Mouse (Mus musculus) midbrain, embryonic 15.5 days (tissue): ENCODE data around the gene Appl1. TPM values are rescaled to one million over a fixed set of nuclear protein-coding genes. Genes with fewer than 3 reads are reported as not detected.

Experiments used
- ATAC-seq: fragments of 200-750 bp; cut with Nextera tagmentation; replicated peaks from 2 replicates; pipeline ENCODE4 v1.8.0; 2017; ENCODE audit warnings: moderate TSS enrichment
- H3K27ac ChIP-seq: fragments of 300-500 bp; sonication (generic); 2 replicates; pipeline ENCODE4 v1.5.1; 2015; ENCODE audit warnings: mild to moderate bottlenecking, inconsistent platforms
- H3K27me3 ChIP-seq: fragments of 300-500 bp; sonication (generic); replicated peaks from 2 replicates; pipeline ENCODE4 v1.6.1; 2015; ENCODE audit warnings: inconsistent platforms
- H3K36me3 ChIP-seq: fragments of 300-500 bp; sonication (generic); replicated peaks from 2 replicates; pipeline ENCODE4 v1.6.1; 2015; ENCODE audit warnings: inconsistent platforms
- H3K4me1 ChIP-seq: fragments of 300-500 bp; sonication (generic); 2 replicates; pipeline ENCODE4 v1.6.1; 2015; ENCODE audit warnings: inconsistent platforms
- H3K4me2 ChIP-seq: fragments of 300-500 bp; sonication (generic); 2 replicates; pipeline ENCODE4 v1.6.1; 2015; ENCODE audit warnings: inconsistent platforms, mild to moderate bottlenecking, moderate library complexity
- H3K4me3 ChIP-seq: fragments of 300-500 bp; sonication (generic); 2 replicates; pipeline ENCODE4 v1.5.1; 2015; ENCODE audit warnings: mild to moderate bottlenecking, inconsistent platforms
- H3K9ac ChIP-seq: fragments of 300-500 bp; sonication (generic); 2 replicates; pipeline ENCODE4 v1.6.1; 2015; ENCODE audit warnings: mild to moderate bottlenecking, inconsistent platforms
- H3K9me3 ChIP-seq: fragments of 300-500 bp; sonication (generic); 2 replicates; pipeline ENCODE4 v1.6.1; 2016; ENCODE audit warnings: inconsistent platforms
- WGBS: fragments of 180-500 bp; shearing (Covaris S2); methylation state at CpG from one replicate; pipeline ENCODE4 v1.1.7; 2015; ENCODE audit warnings: mixed read lengths; 5-methylcytosine and 5-hydroxymethylcytosine counted together
- polyA plus RNA-seq: library from polyadenylated mRNA; unstranded; fragments of >200 nt; fragmentation: Nextera tagmentation; extraction: Ambion mirVana; gene quantifications from 2 replicates; pipeline ENCODE4 v1.2.1, GENCODE M21; 2015

Gene Appl1
- polyA plus RNA-seq, 1 experiment from 2014 or later: 55.8 TPM

DNA sequence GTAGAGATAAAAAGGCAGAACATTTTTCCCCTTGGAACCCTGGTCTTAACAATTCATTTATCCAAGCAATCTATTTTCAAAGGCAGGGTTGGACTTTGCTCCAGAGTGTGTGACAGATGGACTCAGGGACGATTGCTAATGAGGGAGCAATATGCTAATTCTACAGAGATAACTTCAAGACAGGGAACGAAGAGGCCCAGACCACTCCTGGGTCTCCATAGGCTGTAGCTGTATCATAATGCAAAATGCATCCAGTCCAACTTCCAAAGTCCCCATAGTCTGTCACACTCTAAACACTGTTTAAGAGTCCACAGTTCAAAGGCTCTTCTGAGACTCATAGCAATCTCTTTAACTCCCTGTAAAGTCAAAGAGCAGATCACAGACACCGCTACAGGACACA lies 83.8 kb downstream of the Appl1 start:
- H3K36me3 ChIP-seq: no peaks in the 10 kb centered on the region
- H3K27me3 ChIP-seq: no peaks in the 10 kb centered on the region
- WGBS: 37% methylated on average over 3 of the region's 3 CpGs
- H3K4me2 ChIP-seq: no peak overlapping the region
- H3K4me3 ChIP-seq: no peak overlapping the region
- H3K27ac ChIP-seq: no peak overlapping the region
- no peaks in the 10 kb centered on the region for H3K4me1 ChIP-seq
- ATAC-seq: no peak
- no peak overlapping the region for H3K9ac ChIP-seq
- H3K9me3 ChIP-seq: no peaks in the 10 kb centered on the region

DNA sequence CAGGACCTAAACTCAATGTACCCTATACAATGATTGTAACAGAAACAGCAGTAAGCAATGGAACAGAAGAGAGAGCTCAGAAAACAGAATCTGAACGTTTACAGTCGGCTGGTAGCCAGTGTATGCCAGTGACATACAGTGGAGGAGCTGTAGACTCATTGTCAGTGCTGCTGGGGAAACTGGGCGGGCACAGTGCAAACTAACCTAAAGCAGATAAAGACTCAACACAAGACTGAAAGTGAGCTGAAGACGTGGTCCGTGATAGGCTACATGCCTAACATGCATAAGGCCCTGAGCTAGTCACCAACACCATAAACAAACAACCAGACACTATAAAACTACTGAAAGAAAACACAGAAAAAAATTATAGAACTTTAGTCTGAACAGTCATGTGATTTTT lies 89.3 kb downstream of the Appl1 start:
- H3K4me1 ChIP-seq: no peaks in the 10 kb centered on the region
- H3K9me3 ChIP-seq: no peaks in the 10 kb centered on the region
- H3K4me2 ChIP-seq: no peak overlapping the region
- no peaks in the 10 kb centered on the region for H3K27me3 ChIP-seq
- no peak for ATAC-seq
- 90% methylated on average over 5 of the region's 5 CpGs for WGBS
- H3K36me3 ChIP-seq: no peaks in the 10 kb centered on the region
- H3K4me3 ChIP-seq: no peak overlapping the region
- no peak overlapping the region for H3K9ac ChIP-seq
- H3K27ac ChIP-seq: no peak overlapping the region

DNA sequence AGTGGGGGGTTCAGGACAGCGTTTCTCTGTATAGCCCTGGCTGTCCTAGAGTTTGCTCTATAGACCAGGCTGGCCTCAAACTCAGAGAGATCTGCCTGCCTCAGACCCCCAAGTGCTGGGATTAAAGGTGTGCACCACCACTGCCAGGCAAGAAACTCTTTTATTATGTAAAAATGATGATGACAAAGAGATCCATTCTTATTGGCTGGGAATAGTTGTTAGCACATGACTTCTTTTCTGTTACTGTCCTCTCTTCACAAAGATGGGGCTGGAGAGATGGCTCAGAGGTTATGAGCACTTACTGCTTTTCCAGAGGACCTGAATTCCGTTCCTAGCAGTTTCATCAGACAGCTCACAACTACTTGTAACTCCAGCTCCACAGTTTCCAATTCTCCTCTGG lies 91.1 kb downstream of the Appl1 start:
- Histone ChIP-seq H3K27ac (no peak overlapping the region), H3K27me3 (no peaks in the 10 kb centered on the region), H3K4me3 (no peak overlapping the region), H3K4me1 (no peaks in the 10 kb centered on the region), H3K36me3 (no peaks in the 10 kb centered on the region), H3K9me3 (no peaks in the 10 kb centered on the region), H3K4me2 (no peak overlapping the region), H3K9ac (no peak overlapping the region)
- ATAC-seq: no peak
- 77% methylated on average over 2 of the region's 2 CpGs for WGBS

DNA sequence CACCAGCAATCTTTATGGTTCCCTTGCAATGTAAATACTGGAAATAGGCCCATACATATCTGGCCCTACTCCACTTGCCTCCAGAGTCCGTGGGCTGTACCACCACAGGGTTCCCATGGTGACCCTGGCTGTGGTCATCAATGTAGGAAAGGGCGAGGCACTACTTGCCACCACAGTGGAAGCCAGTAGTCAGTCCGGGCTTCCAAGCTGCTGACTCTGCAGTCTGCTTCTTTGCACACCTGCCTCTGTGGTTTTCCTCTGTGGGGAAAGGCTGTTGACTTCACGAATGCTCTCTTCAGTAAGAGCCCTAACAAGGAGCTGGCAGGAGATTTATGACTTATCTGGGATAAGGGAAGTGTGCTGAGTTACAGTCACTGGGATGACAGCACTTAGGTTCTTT lies 92.3 kb downstream of the Appl1 start:
- no peak for ATAC-seq
- H3K4me1 ChIP-seq: no peaks in the 10 kb centered on the region
- no peak overlapping the region for H3K4me2 ChIP-seq
- no peak overlapping the region for H3K9ac ChIP-seq
- H3K36me3 ChIP-seq: no peaks in the 10 kb centered on the region
- no peak overlapping the region for H3K4me3 ChIP-seq
- no peak overlapping the region for H3K27ac ChIP-seq
- no peaks in the 10 kb centered on the region for H3K27me3 ChIP-seq
- WGBS: 83% methylated on average over 4 of the region's 4 CpGs
- no peaks in the 10 kb centered on the region for H3K9me3 ChIP-seq

Other genes starting within 250 kb of the Appl1 start
- gene Asb14, start 76.7 kb downstream of the Appl1 start, polyA plus RNA-seq: 0.18 and 0.48 TPM in 2 replicates
- 0.23 and 0.29 TPM in 2 replicates for gene Hesx1, start 23.2 kb upstream of the Appl1 start, polyA plus RNA-seq
- gene Il17rd, start 67.7 kb upstream of the Appl1 start, polyA plus RNA-seq: 2.2 and 2.3 TPM in 2 replicates
- 6.3 and 6.8 TPM in 2 replicates for gene Arhgef3, start 143.7 kb upstream of the Appl1 start, polyA plus RNA-seq